Mouse (Mus musculus): ENCODE data around the gene Setdb1.

Setdb1 gene

DNA sequence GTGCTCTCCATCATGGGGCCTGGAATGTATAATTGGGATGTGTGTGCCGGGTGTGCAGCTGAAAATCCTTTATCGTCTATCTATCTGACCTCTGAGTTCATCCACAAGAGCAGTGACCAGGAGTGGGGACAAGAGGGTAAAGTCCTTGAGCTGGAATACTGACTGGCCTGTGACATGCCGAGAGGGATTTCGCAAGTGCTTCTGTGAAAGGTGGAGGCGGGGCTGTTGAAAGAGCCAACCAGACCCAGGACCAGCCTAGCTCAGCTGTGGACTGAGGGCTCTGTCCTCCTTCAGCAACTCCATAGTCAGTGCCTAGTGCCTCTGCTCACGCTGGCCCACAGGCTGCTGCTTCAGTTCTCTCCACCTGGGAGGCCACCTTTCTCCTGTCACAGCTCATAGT, 38.5 kb downstream of the Setdb1 start:
- DNase-seq: no peak

DNA sequence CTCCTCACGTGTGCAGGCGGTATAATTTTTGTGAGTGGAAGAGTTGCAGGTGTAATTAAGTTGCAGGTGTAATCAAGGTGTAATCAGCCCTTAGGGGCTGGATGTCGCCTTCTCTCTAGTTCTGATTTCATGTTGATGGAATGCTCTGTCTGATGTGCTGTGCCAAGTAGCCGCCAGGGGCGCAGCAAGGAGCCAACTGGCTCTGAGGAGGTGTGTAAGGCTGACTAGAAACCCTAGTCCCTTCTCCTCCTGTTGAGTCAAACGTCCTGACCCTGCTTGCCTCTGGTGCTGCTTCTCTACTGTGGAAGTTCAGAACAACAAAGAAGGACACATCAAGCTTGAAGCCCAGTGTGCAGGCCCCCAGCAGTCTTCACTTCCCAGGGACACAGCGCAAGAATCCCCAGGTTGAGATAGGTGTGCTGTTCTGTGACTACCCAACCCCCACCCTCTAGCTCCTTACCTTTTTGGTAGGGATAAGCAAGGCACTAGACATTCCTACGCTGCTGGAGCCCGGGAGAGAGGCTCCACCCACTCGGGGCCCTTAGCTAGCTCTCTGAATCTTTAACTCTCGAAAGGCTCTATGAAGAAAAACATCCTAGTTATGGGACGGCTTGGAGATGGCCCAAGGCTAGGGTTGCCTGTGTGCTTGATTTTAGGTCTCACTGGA, 39.5 kb downstream of the Setdb1 start:
- peak; percentile 57 for DNase-seq

DNA sequence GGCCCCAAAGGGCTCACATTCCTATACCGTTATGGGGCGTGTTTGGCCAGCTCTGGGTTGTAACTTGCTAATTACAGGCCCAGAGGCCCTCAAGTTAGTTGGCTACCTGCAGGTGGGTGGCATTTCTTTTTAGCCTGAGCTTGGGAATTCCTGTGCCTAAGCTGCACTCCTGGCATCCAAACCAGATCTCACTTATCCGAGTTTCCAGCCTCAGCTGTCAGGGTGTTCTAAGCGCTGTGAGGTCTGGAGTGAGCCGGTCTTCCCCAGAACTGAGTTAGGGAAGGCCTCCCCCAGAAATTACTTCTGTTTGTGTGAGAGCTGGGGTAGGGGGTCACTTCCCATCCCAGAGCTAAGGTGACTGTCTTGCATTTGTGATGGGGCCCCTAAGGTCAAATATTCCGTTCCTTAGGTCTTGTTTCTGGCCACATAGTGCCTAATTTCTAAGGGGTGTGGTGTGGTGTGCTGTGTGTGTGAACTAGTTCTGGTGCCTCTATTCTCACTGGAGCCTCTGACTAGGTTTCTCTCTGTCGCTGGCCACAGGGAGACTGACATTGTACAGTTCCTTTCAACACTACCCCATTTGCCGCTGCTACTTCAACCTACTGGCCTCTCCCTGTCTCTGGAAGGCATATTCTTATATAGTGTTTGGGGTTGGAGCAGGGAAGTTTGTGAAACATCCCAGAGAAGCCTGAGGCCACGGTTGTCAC, 41.0 kb downstream of the Setdb1 start:
- DNase-seq: no peak

DNA sequence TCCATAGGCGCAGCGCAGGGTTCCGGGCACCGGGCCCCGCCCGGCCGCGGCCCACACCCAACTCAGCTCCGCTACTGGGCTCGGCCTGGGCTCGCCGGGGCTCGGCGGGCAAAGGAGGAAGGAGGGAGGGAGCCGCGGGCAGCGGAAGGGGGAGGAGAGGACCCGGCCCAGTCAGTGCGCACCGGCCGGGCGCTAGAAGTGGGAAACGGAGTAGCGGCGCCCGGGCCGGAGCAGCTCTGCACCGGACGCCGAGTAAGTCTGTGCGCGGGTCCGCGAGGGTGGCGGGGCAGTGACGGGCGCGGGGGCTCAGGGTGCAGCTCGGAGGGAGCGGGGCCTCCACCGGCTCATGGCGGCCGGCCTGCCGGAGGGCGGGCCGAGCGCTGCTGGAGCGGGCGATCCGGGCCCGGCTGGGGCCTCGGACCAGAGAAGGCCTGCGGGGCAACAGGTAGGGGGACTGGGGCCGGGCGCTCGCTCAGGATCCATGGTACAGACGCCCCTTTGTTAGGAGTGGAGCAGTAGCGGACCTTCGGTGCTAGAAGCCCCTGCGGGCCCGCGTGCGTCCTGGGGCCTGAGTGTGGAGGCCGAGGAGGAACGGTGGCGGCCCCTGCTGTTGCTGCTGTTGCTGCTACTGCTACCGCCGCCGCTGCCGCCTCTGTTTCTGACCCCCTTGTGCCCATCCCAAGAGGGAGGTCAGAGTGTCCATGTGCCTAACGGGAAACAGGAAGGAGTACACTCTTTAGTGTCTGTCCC, 41.7 kb downstream of the Setdb1 start:
- no peak for DNase-seq

DNA sequence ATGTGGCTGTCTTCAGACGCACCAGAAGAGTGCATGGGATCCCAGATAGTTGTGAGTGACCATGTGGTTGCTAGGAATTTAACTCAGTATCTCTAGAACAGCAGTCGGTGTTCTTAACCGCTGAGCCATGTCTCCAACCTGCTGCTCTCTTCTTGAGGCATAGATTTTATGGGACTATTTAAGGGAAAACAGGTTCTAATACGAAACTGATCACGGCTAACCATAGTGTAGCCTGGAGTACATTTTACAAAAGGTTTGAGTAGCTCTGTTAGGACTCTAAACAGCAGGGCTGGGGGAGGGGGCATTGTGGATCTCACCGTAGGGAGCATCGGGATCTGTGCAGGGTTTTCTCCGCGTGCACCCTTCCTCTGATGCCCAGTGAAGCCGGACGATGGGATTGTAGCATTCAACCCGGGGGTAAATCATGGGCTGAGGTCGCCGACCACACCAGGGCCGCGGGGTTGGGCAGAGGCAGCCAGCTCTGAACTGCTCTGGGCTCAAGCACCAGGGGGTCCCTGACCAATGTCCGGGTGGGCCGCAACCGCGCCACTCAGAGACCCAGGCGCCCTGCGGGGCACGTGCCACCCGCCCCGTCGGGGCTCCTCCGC, 42.4 kb downstream of the Setdb1 start, which contains the start of gene Cers2:
Cers2 (plus strand) TSS at position 306 of the 608 bp plus-strand sequence.
- DNase-seq: no peak

DNA sequence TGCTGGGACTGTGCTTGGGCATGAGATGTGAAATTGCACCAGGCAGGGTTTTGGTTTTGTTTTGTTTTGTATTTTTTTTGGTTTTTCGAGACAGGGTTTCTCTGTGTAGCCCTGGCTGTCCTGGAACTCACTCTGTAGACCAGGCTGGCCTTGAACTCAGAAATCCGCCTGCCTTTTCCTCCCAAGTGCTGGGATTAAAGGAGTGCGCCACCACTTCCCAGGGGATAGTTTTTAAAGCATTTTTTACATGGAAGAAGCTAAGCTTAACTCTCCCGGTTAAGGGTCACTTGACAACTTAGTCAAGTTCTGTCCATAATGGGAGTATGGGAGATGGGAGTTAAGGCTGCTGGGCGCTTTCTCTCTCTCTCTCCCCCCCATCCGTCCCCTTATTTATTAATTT, 42.9 kb downstream of the Setdb1 start:
- no peak for DNase-seq

DNA sequence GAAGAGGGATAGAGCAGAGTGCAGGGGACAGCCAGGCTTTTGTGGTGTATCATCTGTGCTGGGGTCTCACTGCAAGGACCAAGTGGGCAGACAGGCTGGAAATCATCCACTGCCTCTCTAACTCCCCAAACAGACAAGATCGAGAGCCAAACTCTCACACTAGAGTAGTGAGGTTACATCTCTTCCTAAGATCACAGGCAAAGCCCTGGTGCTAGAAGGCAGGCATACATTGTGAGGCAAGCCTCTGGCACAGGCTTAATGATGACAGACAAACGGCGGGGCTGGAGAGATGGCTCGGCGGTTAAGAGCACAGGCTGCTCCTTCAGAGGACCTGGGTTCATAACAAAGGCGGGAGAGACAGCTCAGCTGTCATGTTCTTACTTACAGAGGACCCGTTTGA, 43.5 kb downstream of the Setdb1 start:
- DNase-seq: no peak

DNA sequence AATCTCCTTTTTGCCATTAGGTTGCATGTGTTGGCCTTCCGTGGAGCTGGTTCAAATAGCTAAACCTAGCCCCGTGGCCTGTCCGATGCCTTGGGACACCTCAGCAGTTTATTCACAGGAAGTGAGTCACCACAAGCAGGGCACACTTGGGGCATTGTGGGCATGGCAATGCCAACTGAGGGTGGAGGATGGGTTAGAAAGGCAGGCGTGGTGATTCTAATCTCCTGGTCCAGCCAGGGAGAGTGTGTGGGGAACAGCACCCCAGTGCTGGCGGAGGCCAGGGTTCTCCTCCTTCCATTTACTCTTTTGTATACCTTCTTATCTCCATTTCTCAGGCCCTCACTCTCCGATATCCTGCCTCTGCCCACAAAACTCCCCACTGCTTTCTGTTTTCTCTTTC, 44.4 kb downstream of the Setdb1 start:
- no peak for DNase-seq

DNA sequence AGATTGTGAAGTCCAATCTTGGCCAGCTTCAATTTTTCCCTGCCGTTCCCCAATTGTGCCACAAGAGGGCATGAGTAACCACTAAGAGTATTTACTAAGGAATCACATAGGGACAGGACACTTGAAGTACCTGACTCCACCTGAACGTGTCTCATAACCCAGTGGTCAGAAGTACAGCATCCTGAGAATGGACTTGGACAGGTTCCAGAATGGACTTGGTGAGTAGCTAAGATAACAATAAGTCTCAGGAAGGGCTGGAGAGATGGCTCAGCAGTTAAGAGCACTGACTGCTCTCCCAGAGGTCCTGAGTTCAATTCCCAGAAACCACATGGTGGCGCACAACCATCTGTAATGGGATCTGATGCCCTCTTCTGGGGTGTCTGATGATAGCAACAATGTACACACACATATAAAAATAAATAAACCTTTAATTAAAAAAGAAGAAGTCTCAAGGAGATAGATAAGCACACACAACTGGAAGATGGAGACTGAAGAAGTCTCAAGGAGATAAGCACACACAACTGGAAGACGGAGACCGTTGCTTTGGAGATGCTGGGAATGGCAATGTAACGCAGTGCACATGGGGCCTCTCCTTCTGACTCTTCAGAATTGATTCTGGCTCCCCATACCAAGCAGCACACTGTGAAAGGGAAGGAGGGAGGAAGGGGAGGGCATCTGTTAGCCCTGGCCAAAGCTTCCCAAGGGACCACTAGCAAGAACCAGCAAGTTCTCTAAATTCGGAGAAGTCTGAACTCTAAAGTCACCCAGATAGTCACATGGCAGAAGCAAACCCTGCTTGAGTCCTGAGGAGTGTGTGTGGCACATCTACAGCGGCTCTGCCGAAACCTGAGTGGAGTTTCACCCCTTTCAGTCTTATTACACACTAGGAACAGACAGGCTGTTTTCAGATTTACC, 45.8 kb downstream of the Setdb1 start:
- peak; percentile 87 for DNase-seq

DNA sequence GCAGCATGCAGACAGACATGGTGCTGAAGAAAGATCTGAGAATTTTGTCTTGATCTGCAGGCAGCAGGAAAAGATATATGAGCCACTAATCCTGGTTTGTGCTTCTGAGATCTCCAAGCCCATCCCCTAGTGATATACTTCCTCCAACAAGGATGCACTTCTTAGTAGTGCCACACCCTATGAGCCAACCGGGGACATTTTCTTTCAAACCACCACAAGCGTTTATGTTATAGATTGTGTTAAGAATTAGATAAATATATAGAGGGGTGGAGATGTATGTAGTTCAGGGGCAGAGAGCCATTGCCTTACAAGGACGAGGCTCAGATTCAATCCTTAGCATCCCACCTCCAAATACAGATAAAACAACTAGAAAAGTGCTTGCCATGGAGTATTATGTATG, 46.5 kb downstream of the Setdb1 start:
- no peak for DNase-seq

DNA sequence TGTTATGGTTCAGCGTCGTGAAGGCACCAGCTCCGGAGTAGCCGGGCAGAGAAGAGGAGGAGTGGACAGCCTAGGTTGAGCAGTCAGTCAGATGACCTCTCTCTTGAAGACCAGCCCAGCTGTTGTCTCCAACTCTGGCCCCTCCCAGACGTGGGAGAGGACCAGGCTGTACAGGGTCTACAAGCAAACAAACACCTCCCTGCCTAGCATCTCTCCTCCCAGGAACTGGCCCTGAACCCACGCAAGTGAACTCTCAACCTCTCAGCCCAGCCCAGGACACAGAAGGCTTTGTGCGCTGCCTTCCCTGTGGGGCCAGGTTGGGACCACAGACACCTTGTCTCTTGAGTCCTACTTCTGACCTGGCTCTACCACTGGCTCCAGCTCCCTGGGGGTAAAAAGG, 49.9 kb downstream of the Setdb1 start, which contains the start of gene Anxa9:
Anxa9 (minus strand) TSS at position 77 of the 400 bp plus-strand sequence.
- DNase-seq: no peak

DNA sequence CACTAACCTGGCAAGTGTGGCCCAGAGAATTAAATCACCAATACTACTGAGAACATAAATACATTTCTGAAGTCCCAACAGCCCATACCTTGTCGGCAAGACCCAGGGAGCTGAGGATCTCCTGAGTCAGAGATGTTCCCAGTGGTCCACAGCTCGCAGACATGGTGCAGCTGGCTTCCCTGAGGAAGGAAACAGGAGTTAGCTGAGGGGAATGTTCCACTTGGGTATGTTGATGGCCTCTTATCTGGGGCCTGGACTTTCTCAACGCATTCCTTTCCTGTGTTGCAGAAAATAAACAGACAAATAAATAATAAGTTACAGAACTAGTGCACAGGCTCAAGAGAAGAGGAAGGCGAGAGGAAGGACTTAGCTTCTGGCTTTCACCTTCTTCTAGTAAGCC, 50.8 kb downstream of the Setdb1 start:
- DNase-seq: no peak

DNA sequence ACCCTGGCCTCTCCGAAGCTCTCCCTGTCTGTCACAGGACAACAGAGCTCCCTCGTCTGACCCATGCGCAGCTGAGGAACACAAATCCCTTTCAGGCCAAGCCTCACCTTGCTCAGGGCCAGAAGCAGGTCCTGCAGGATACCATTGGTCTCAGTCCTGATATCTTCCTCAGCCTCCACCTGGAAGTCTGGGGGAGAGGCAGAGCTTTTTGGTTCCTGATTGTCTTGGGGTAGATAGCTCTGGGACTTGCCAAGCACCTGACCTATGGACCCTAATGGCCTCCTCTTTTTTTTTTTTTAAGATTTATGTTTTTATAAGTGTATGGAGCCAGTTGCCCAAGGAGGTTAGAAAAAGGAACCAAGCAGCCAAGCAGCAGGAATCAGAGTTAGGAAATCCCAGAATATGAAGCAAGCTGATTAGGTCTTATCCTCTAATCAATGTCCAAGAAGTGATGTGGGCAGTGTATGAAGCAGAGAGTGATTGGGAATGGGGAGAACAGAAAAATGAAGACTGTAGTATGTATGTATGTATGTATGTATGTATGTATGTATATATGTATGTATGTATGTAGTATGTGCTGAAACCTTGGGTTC, 55.7 kb downstream of the Setdb1 start:
- DNase-seq: no peak

DNA sequence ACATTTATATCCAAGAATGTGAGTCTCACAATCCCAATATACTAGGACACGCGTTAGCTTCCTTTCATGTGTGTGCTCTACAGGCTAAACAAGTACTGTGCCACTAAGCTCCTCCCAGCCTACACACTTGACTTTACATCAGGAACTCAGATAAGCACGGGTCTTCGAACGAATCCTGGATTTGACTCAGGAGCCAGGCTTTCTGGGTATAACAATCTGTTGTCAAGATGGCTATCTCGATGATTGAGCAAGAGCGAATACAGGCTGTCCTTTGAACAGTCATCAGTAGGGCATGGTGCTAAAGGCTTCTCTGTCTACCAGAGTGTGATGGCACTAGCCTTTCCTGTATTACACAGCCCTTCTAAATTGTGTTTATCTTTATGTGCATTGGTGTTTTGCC, 59.0 kb downstream of the Setdb1 start:
- DNase-seq: no peak

DNA sequence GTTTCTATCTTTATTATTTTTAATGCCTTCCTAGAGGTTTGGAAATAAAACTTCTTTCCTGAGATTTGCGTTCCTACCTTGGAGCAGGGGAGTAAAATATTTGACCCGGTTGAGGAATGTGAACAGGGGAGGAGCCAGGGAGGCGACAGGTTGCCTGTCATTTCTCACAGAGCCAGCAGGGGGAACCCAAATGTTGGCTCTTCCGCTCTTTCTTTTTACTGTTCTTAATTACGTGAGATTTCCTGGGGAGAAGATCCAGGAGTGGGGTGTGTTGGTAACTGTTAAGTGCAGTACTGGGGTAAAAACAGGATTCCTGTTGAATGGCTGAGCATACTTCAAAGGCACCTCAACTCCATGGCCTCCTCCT, 60.9 kb downstream of the Setdb1 start:
- DNase-seq: no peak

DNA sequence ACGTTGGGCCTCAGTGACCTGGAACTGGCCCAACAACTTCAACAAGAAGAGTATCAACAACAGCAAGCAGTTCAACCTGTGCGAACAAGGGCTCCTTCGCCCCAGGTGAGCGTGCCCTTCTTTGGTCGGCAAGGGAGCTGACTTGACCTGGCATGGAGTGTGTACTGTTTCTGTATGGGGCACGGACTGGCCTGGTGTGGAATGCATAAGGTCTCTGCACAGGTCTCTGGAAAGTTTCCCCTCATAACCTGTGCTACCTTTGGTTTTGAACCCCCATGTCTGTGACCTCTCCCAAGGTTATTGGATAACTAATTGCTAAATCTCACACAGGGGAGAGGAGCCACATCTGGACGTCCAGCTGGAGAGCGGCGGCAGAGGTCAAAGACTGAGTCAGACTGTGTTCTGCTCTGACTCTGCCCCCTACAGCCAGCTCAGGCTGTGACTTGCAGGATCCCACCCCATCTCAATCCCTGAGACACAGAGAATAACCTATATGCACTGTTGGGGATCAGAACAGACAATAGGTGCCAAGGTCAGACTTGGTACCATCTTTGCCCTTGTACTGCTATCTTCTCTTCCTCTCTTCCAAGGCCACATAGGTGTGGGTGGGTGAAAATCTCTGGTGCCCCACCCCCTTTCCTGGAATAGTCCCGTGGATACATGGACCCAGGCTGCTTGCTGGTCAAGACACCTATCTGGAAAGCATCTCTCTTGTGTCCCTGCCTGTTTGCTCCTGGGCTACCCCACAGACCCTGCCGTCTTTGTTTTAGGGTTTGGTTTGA, 61.5 kb downstream of the Setdb1 start:
- no peak for DNase-seq

DNA sequence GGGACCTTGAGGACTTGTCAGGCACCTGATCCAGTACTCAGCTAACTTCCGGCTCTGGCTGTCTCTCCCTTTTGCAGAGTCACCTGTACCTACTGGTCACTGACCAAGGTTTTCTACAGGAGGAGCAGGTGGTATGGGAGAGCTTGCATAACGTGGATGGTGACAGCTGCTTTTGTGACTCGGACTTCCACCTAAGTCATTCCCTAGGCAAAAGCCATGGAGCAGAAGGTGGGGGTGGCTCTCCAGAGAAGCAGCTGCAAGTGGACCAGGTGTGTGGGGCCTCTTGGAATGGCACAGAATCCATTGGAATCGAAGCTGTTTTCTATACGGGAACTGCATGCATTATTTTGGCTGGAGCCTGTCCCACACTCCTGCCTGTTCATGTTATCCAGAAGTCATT, 62.3 kb downstream of the Setdb1 start:
- no peak for DNase-seq

DNA sequence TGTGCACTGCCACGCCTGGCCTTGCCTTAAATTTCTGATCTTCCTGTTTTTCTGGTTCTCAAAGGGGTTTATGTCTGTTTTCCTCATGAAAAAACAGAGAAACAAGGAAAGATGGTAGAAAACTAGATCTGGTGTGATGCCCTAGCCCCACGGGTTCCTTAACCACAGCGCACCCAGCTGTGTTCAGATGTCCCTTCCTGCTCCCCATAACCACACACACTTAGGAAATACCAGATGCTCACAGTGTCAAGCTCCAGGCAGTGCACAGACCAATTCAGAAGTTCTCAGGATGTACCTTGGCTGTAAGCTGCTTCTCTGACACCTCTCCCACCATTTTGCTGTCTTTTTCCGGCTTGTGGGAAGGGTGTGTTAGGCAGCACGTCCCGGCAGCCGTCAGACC, 62.7 kb downstream of the Setdb1 start:
- DNase-seq: no peak

DNA sequence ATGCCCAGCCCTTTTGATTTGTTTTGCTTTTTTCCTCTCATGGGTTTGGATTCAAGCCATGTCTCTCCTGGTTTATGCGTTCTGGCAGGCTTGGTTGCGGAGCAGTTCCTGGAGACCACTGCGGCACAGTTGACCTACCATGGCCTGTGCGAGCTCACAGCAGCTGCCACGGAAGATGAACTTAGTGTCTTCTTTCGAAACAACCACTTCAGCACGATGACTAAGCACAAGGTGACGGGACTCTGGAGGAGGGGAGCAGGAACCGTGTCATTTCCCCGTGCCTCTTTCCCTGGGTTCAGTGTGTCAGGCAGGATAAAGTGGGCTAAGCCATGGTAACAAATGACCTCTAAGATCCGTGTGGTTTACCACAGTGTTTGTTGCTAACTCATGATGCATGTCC, 63.5 kb downstream of the Setdb1 start:
- DNase-seq: no peak

DNA sequence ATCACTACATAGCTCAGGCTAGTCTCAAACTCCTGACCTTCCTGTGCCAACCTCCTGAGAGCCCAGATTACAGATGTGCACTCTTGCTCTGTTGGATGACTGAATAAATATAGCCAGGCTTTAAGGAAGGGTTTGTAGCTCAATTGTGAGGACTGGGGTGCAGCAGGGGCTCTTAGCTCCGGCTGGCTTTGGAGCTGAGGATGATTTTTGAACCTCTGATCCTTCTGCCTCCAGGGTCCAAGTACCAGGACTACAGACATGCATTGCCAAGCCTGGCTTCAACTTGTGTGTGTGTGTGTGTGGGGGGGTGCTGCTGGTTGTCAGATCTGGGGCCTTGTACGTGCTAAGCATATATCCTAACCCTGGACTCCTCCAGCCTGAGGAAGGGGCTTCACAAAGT, 64.1 kb downstream of the Setdb1 start:
- no peak for DNase-seq

DNA sequence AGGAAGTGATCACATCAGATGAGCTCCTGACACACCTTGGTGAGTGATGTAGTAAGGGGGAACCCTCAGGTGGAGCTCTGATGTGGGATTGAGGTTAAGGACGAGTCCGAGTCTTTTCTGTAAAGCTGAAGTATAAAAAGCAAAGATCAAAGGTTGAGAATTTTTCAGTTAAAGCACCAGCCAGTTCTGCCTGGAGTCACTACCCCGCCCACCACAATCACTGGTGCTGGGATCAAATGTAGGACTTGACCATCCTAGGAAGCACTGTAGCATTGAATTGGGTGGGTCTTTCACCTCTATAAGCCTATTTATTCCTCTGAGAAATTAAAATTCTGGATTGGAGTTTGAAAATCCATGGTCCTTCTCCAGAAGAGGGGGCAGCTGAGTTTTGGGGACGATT, 66.0 kb downstream of the Setdb1 start:
- no peak for DNase-seq
